Mouse (Mus musculus): ENCODE measurements at regions not wholly inside any gene's neighbourhood (a gene's known extent, or its start where the extent isn't known, plus 50 kb on each side); places are given as distances from the start of the nearest gene placed in this dataset.

- DNase-seq (ENCODE audit: low read depth): no peak
These were observed 107.7 kb upstream of the Dab2 start for GRCm38 (mm10) chr15:6191845-6192244.

- no peak for DNase-seq (ENCODE audit: low read depth)
These were observed 92.3 kb upstream of the Dab2 start for GRCm38 (mm10) chr15:6207239-6207638.

- DNase-seq (ENCODE audit: low read depth): peak; percentile 54
These were observed 90.3 kb upstream of the Dab2 start for GRCm38 (mm10) chr15:6209301-6209700.

- DNase-seq (ENCODE audit: low read depth): no peak
These were observed 81.5 kb upstream of the Dab2 start for GRCm38 (mm10) chr15:6218087-6218486.

- no peak for DNase-seq (ENCODE audit: low read depth)
These were observed 74.4 kb upstream of the Dab2 start for GRCm38 (mm10) chr15:6225227-6225626.

GRCm38 (mm10) chr15:6230618-6231017 is 69.0 kb upstream of the Dab2 start:
- DNase-seq (ENCODE audit: low read depth): no peak

GRCm38 (mm10) chr15:6231308-6232103 is 68.1 kb upstream of the Dab2 start:
- DNase-seq (ENCODE audit: low read depth): no peak

- no peak for DNase-seq (ENCODE audit: low read depth)
These were observed 66.0 kb upstream of the Dab2 start for GRCm38 (mm10) chr15:6233621-6234020.

- DNase-seq (ENCODE audit: low read depth): no peak
These were observed 63.0 kb upstream of the Dab2 start for GRCm38 (mm10) chr15:6236583-6236982.

- DNase-seq (ENCODE audit: low read depth): peak; percentile 70
These were observed 61.9 kb upstream of the Dab2 start for GRCm38 (mm10) chr15:6237726-6238125.

- DNase-seq (ENCODE audit: low read depth): peak; percentile 74
These were observed 61.5 kb upstream of the Dab2 start for GRCm38 (mm10) chr15:6238133-6238532.

- no peak for DNase-seq (ENCODE audit: low read depth)
These were observed 60.8 kb upstream of the Dab2 start for GRCm38 (mm10) chr15:6238755-6239154.

GRCm38 (mm10) chr15:6242132-6242531 is 57.5 kb upstream of the Dab2 start:
- peak; percentile 67 for DNase-seq (ENCODE audit: low read depth)

GRCm38 (mm10) chr15:6244401-6244800 is 55.2 kb upstream of the Dab2 start:
- no peak for DNase-seq (ENCODE audit: low read depth)

- DNase-seq (ENCODE audit: low read depth): no peak
These were observed 53.4 kb upstream of the Dab2 start for GRCm38 (mm10) chr15:6245950-6246894.

GRCm38 (mm10) chr15:6248470-6248869 is 51.1 kb upstream of the Dab2 start:
- no peak for DNase-seq (ENCODE audit: low read depth)

Measured in 416B (cell line).